Mouse (Mus musculus) ES-E14 (cell line): ENCODE results near the gene Zfp423.

Experiments
- CHD2 ChIP-seq: IDR thresholded peaks from 2 replicates; pipeline ENCODE4 v1.6.1; 2014; ENCODE audit warnings: mild to moderate bottlenecking, low read depth, low read length, inconsistent platforms
- MAFK ChIP-seq: IDR thresholded peaks from 2 replicates; pipeline ENCODE4 v1.6.1; 2014; ENCODE audit warnings: mild to moderate bottlenecking, low read depth, low read length, inconsistent platforms; ENCODE audit not compliant: insufficient read depth
- ZC3H11A ChIP-seq: IDR thresholded peaks from 2 replicates; pipeline ENCODE4 v1.6.1; 2012; ENCODE audit warnings: low read depth, mild to moderate bottlenecking, inconsistent platforms, low read length, borderline replicate concordance

- no peak for TF ChIP-seq CHD2
- no peak for TF ChIP-seq MAFK
- TF ChIP-seq ZC3H11A: no peak
These were observed 33.1 kb downstream of the Zfp423 start for GRCm38 (mm10) chr8:87926098-87926890.
